Mouse (Mus musculus) stomach, postnatal 0 days (tissue): ENCODE measurements around the gene Hmga2.

Source experiments
- CTCF ChIP-seq: IDR thresholded peaks from 2 replicates; pipeline ENCODE4 v1.5.1; 2016; ENCODE audit warnings: antibody characterized with exemption, low read depth, mild to moderate bottlenecking, moderate library complexity
- EP300 ChIP-seq: optimal IDR thresholded peaks from 2 replicates; pipeline ENCODE3; 2016; ENCODE audit warnings: antibody characterized with exemption

DNA sequence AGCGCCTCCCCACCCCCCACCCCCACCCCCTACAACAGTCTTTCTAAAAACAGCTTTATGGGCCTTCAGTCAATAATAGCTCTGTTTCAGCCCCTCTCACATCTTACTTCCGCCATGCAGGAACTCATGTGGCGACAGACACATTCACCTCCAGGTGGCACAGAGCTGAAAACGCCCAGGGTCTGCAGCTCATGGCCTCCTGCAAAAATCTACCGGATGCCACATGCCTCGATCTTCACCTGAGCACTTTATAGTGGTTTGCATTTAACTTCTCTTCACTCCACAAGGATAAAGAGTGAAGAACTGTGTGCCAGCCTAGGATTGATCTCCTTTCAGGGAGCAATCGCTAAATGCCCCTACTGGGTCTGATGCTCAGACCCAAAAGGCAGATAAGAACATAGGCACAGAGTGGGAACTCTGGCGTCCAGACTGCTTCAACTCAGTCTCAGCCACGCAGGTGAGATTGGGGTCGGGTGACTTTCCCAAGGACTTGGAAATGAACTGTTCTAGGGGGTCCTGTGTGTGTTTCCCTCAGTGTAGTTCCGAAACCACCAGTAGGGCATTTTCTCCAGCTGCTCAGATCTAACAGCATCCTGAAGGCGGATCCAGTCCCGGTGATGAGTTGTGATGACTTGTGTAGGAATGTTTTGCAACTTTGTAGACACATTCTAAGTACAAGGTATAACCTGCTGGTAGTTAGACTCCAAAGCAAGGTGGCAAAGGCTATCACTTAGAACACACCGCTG, 84.1 kb downstream of the Hmga2 start:
- TF ChIP-seq CTCF: peak; percentile 11; the same call in 1 of the 2 replicates
- TF ChIP-seq EP300: no peak
